Mouse (Mus musculus): ENCODE measurements around the gene Rad18.

- TF ChIP-seq CTCF (IDR thresholded peaks at IDR 0.05; ENCODE audit: low read depth) (no peak), EP300 (IDR thresholded peaks at IDR 0.05; ENCODE audit: low read depth) (no peak)
These were observed 12.4 kb downstream of the Rad18 start for GRCm38 (mm10) chr6:112684065-112684464.
